Mouse (Mus musculus) forebrain, embryonic 14.5 days (tissue): Measurements from ENCODE around the gene Gm10518. TPM values are rescaled to one million over a fixed set of nuclear protein-coding genes. Genes with fewer than 3 reads are reported as not detected.

ENCODE experiments used
- ATAC-seq: fragments of 200-750 bp; cut with Nextera tagmentation; 2 replicates; pipeline ENCODE4 v1.8.0; 2017; ENCODE audit warnings: mild to moderate bottlenecking, moderate library complexity
- DNase-seq: peaks from one replicate; pipeline ENCODE4 v3.0.0-alpha.2; 2015; ENCODE audit warnings: low spot score
- H3K27ac ChIP-seq: fragments of 300-500 bp; sonication (generic); 2 replicates; pipeline ENCODE4 v1.5.1; 2014; ENCODE audit warnings: low read depth, mild to moderate bottlenecking, control low read depth, low read length, moderate library complexity
- H3K27me3 ChIP-seq: fragments of 300-500 bp; sonication (generic); replicated peaks from 2 replicates; pipeline ENCODE4 v1.6.1; 2014; ENCODE audit warnings: low read length, control low read depth, mixed read lengths; ENCODE audit not compliant: control insufficient read depth, insufficient read depth
- H3K36me3 ChIP-seq: fragments of 300-500 bp; sonication (generic); 2 replicates; pipeline ENCODE4 v1.6.1; 2014; ENCODE audit warnings: low read length, control low read depth; ENCODE audit not compliant: control insufficient read depth, insufficient read depth
- H3K4me1 ChIP-seq: fragments of 300-500 bp; sonication (generic); 2 replicates; pipeline ENCODE4 v1.6.1; 2014; ENCODE audit warnings: antibody characterized with exemption, low read length, control low read depth; ENCODE audit not compliant: control insufficient read depth, insufficient read depth
- H3K4me2 ChIP-seq: fragments of 300-500 bp; sonication (generic); 2 replicates; pipeline ENCODE4 v1.6.1; 2014; ENCODE audit warnings: mild to moderate bottlenecking, control low read depth, low read length
- H3K4me3 ChIP-seq: fragments of 300-500 bp; sonication (generic); 2 replicates; pipeline ENCODE4 v1.5.1; 2014; ENCODE audit warnings: low read depth, low read length, control low read depth
- H3K9ac ChIP-seq: fragments of 300-500 bp; sonication (generic); 2 replicates; pipeline ENCODE4 v1.6.1; 2014; ENCODE audit warnings: mild to moderate bottlenecking, low read length, control low read depth, moderate library complexity
- H3K9me3 ChIP-seq: fragments of 300-500 bp; sonication (generic); replicated peaks from 2 replicates; pipeline ENCODE4 v1.6.1; 2016; ENCODE audit warnings: low read length, control low read depth, mixed read lengths; ENCODE audit not compliant: control insufficient read depth
- WGBS: fragments of 180-500 bp; shearing (Covaris S2); extraction: QIAGEN DNeasy Blood & Tissue Kit; methylation state at CpG from one replicate; pipeline ENCODE4 v1.1.7; 2014; 5-methylcytosine and 5-hydroxymethylcytosine counted together
- polyA plus RNA-seq: library from polyadenylated mRNA; unstranded; fragments of >200 nt; fragmentation: Nextera tagmentation; extraction: Ambion mirVana; gene quantifications from 2 replicates; pipeline ENCODE4 v1.2.1, GENCODE M21; 2014

The Gm10518 gene
- polyA plus RNA-seq, 1 experiment from 2014 or later, result not detected

DNA sequence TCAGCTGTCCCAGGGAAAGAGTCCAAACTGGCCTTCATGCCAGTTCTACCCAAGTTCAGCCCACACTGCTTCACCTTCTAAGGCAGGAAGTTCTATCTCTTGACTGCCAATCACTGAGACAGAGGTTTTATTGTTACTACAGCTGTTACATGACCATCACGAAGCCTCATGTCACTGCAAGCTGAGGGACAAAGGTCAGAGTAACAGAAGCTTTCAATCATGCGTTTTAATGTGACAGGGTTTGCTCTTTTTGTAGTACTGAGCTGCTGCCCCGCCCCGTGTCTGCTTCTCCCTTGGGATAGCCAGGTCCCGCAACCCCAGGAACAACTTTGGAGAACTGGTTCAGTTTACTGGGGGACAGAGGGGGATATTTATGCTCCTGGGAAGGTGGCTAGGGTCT is 21.4 kb downstream of the Gm10518 start:
- Histone ChIP-seq H3K4me2 (no peak overlapping the region), H3K9me3 (no peaks in the 10 kb centered on the region), H3K27me3 (no peaks in the 10 kb centered on the region), H3K9ac (no peak overlapping the region), H3K4me3 (no peak overlapping the region), H3K36me3 (no peaks in the 10 kb centered on the region), H3K4me1 (no peaks in the 10 kb centered on the region), H3K27ac (no peak overlapping the region)
- WGBS, result 84% methylated on average over 5 of the region's 5 CpGs
- DNase-seq, result no peak
- ATAC-seq, result no peak

DNA sequence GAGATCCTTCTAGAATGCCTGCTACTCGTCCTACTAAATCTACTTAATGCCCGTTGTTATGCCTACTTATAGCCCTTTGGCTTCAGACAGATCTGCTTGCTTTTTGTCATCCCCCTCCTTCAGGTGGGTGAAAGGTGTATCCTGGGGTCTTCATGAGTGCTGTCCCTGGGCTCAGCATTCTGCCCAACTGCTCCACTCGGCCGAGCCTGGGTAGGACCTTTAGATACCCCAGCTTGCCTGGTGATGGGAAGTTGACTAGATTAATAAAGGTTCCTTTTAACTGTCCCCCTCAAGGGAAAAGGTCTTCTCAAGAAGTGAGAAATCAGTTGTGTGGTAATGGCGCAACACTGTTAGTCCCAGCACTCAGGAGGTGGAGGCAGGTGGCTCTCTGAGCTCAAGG is 24.9 kb downstream of the Gm10518 start:
- H3K36me3 ChIP-seq, result no peaks in the 10 kb centered on the region
- no peak overlapping the region for H3K4me2 ChIP-seq
- no peaks in the 10 kb centered on the region for H3K4me1 ChIP-seq
- WGBS, result 87% methylated on average over 5 of the region's 5 CpGs
- no peak for DNase-seq
- H3K9me3 ChIP-seq, result no peaks in the 10 kb centered on the region
- no peak overlapping the region for H3K27ac ChIP-seq
- no peak overlapping the region for H3K4me3 ChIP-seq
- H3K27me3 ChIP-seq, result no peaks in the 10 kb centered on the region
- ATAC-seq, result no peak
- no peak overlapping the region for H3K9ac ChIP-seq

DNA sequence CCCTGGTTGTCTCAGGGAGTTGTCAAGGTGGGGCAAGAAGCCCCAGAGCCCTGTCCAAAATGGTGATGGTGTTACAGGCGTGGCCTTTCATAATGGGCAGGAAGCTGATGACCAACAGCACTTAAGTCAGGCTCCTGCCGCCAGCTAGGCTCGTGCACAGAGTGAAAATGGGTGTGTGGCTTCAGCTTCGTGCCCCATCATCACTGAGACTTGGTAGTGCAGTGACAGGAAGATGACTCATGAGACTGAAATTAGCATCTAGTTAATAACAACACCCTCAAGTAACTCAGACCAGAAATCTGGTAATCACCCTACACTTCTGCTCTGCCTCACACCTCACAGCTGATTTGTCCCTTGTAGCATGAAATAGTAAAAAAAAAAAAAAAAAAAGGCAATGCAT is 25.7 kb downstream of the Gm10518 start:
- Histone ChIP-seq H3K36me3 (no peaks in the 10 kb centered on the region), H3K9ac (no peak overlapping the region), H3K4me1 (no peaks in the 10 kb centered on the region), H3K27me3 (no peaks in the 10 kb centered on the region), H3K4me3 (no peak overlapping the region), H3K9me3 (no peaks in the 10 kb centered on the region), H3K27ac (no peak overlapping the region), H3K4me2 (no peak overlapping the region)
- 88% methylated on average over 4 of the region's 4 CpGs for WGBS
- DNase-seq (no peak), ATAC-seq (no peak)

DNA sequence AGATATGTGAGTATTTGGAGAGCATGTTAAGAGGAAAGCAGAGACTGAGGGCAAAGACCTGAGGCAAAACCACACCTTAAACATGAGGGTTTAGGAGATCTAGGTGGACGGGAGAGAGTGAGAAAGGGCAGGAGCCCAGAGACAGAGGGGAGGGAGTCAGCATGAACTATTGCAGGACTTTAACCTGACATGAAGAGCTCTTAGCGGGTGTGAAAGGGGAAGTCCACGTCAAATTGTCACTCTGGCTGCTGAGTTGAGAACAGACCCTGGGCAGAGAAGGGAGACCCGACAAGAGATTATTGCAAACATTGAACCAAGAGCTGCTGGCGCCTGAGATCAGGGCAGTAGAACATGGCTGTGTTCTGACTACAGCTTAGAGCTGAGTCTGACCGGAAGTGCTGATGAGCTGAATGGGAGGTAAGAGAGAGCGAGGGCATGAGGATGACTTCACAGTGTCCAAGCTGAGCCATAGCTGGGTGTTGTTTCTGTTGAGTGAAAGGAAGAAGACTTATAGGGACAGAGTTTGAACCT is 29.6 kb downstream of the Gm10518 start:
- DNase-seq (no peak), ATAC-seq (no peak)
- Histone ChIP-seq H3K27me3 (no peaks in the 10 kb centered on the region), H3K9ac (no peak overlapping the region), H3K36me3 (no peaks in the 10 kb centered on the region), H3K4me1 (no peaks in the 10 kb centered on the region), H3K4me2 (no peak overlapping the region), H3K27ac (no peak overlapping the region), H3K4me3 (no peak overlapping the region), H3K9me3 (no peaks in the 10 kb centered on the region)
- WGBS, result 82% methylated on average over 7 of the region's 7 CpGs

DNA sequence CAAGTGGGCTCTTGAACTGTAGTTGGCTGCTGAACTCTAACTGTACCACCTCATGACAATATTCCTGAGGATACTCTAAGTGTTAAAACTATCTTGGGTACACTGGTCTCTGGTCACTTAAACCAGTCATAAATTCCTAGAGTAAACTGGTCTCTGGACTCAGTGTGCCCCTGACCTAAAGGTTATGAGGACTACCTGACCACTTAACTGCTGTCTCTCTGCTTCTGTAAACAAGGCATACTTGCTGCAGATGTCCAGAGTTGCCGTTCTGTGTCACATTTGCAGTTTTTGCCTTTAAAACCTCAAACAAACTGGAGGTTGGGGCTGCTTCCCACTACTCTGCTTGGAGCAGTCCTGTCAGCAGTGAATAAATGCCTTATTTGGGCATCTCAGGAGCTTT is 30.4 kb downstream of the Gm10518 start:
- no peak for DNase-seq
- no peak for ATAC-seq
- Histone ChIP-seq H3K36me3 (no peaks in the 10 kb centered on the region), H3K4me1 (no peaks in the 10 kb centered on the region), H3K4me2 (no peak overlapping the region), H3K27ac (no peak overlapping the region), H3K9ac (no peak overlapping the region), H3K4me3 (no peak overlapping the region), H3K9me3 (no peaks in the 10 kb centered on the region), H3K27me3 (no peaks in the 10 kb centered on the region)
- 90% methylated on average over 1 of the region's 1 CpGs for WGBS

DNA sequence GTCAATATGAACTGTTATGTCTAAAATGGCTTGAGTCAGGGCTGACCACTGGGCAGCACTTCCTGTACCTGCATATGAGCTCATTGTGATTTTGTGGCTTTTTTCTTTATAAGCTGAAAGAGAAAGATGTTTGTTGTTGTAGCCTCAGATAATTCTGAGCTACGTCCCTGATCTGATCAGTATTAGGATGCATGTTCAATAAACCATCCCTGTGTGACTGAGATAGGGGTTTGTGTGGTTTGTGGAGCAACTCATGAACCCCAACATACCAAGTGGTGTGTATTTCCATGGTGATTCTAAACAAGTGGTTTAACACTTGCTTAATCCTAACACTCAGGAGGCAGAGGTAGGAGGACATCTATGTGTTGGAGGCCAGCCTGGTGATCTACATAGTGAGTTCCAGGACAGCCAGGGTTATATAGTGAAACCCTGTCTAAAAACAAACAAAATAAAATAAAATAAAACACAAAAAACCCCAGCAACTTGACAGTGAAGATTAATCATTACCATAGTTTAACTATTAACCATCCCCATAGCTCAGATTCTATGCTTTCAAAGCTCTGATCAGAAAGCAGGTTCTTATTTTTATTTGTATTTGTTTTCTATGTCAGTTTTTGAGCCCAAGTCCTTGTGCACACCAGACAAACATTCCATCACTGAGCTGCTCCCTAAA is 32.7 kb downstream of the Gm10518 start:
- no peak for ATAC-seq
- H3K9me3 ChIP-seq, result no peaks in the 10 kb centered on the region
- H3K4me1 ChIP-seq, result no peaks in the 10 kb centered on the region
- H3K9ac ChIP-seq, result no peak overlapping the region
- 87% methylated on average over 1 of the region's 1 CpGs for WGBS
- H3K4me3 ChIP-seq, result no peak overlapping the region
- no peak overlapping the region for H3K27ac ChIP-seq
- H3K27me3 ChIP-seq, result no peaks in the 10 kb centered on the region
- no peak overlapping the region for H3K4me2 ChIP-seq
- no peaks in the 10 kb centered on the region for H3K36me3 ChIP-seq
- DNase-seq, result no peak

DNA sequence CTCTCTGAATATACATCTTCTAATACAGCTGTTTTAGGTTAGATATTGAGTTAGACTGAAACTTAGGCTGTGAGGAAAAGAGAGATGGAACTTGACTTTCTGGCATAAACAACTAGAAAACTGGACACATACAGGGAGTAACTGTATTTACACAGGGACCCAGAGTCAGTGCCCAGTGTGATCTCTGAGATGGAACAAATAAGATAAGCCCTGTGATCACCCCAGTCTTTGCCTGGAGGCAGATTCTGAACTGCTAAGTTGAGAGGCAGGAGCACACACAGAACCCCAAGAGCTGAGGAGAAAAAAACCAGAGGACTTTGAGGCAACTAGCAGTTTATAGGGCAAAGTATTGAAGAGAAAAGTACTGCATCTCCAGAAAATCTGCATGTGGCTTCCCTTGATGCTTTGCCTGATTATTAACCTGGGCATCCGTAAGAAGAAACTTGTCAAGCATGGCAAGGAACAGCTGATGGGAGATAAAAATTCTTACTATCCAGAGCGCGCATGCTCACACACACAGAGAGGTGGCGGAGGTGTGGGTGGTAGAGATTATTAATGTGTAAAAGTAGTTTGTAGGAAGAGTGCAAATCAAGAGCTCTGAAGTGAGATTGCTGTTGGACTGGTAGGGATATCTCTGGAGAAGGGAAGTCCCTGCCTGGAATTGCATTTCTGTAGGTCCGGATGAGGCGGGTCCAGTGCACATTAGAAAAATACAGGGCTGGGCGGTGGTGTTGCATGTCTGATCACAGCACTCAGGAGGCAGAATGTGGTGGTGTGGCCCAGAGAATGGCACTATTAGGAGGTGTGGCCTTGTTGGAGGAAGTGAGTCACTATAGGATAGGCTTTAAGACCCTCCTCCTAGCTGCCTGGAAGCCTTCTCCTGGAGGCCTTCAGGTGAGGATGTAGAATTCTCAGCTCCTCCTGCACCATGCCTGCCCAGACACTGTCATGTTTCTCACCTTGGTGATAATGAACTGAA is 33.5 kb downstream of the Gm10518 start:
- ATAC-seq (no peak), DNase-seq (no peak)
- H3K9ac ChIP-seq, result no peak overlapping the region
- WGBS, result 94% methylated on average over 7 of the region's 7 CpGs
- no peaks in the 10 kb centered on the region for H3K4me1 ChIP-seq
- H3K36me3 ChIP-seq, result no peaks in the 10 kb centered on the region
- H3K4me3 ChIP-seq, result no peak overlapping the region
- no peaks in the 10 kb centered on the region for H3K27me3 ChIP-seq
- no peaks in the 10 kb centered on the region for H3K9me3 ChIP-seq
- no peak overlapping the region for H3K4me2 ChIP-seq
- no peak overlapping the region for H3K27ac ChIP-seq

DNA sequence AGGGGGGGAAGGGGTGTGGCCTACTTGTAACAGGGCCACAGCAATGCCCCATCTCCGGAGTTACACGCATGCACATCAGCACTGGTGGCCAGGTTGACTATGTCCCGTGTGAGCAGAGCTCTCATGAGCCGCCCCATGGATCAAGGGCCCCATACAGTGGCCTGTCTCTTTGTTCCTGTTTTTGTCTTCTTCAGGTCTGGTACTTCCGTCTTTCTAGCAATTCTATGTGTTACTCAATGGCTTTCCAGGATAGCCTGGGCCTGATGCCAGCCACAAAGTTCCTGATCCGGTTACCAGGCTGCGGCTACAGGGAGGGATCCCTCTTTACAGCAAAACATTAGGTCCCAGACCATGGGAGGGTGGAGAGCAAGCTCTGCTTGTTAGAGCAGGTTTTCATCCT is 39.4 kb downstream of the Gm10518 start:
- no peaks in the 10 kb centered on the region for H3K36me3 ChIP-seq
- no peak for DNase-seq
- no peak overlapping the region for H3K4me2 ChIP-seq
- WGBS, result 70% methylated on average over 7 of the region's 7 CpGs
- H3K4me1 ChIP-seq, result no peaks in the 10 kb centered on the region
- H3K9ac ChIP-seq, result no peak overlapping the region
- H3K9me3 ChIP-seq, result no peaks in the 10 kb centered on the region
- H3K4me3 ChIP-seq, result no peak overlapping the region
- H3K27me3 ChIP-seq, result no peaks in the 10 kb centered on the region
- H3K27ac ChIP-seq, result no peak overlapping the region
- ATAC-seq, result no peak

DNA sequence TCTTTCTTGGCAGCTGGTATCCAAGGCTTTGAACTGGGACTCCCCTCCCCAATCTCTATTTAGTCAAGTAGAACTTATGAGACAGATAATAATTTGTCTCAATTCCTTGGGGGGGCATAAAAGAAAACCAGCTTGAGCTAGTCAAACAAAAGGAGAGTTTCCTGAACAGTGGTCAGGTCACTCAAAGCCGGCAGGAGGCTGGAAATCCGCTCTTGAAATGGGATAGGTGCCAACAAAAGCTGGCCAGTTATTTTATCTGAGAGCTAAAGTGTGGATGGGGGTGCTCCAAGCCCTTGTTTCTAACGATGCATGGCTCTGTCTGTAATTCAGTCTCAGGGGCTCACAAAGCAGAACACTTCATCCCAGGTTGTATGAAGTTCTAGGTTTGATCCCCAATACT is 40.8 kb downstream of the Gm10518 start:
- Histone ChIP-seq H3K27ac (no peak overlapping the region), H3K9me3 (no peaks in the 10 kb centered on the region), H3K9ac (no peak overlapping the region), H3K4me3 (no peak overlapping the region), H3K4me2 (no peak overlapping the region), H3K27me3 (no peaks in the 10 kb centered on the region), H3K4me1 (no peaks in the 10 kb centered on the region), H3K36me3 (no peaks in the 10 kb centered on the region)
- ATAC-seq (no peak), DNase-seq (no peak)
- WGBS, result 15% methylated on average over 3 of the region's 3 CpGs
